Mouse (Mus musculus) MEL-GATA-1-ER (cell line): ENCODE data around the gene Rap1gap2.
"Not testable (repeated sequence)": the region's sequence is repeated elsewhere in the genome, so short reads cannot be mapped to it uniquely, and the experiment has no call there.

Experiments used
- DNase-seq: peaks from one replicate; pipeline ENCODE4 v3.0.0-alpha.2; 2012; ENCODE audit warnings: low read depth; ENCODE audit errors: extremely low read depth

The Rap1gap2 gene

GRCm38 (mm10) chr11:74621974-74622669, 11.4 kb upstream of the Rap1gap2 start:
- DNase-seq: peak; percentile 57

- DNase-seq: no peak
Measured at GRCm38 (mm10) chr11:74619956-74620300, 9.2 kb upstream of the Rap1gap2 start.

- DNase-seq: peak; percentile 35
Measured at GRCm38 (mm10) chr11:74619201-74619955, 8.7 kb upstream of the Rap1gap2 start, which contains the start of gene Ccdc92b. Ccdc92b (plus strand) TSS chr11:74619605.

GRCm38 (mm10) chr11:74615571-74615970, 4.9 kb upstream of the Rap1gap2 start:
- no peak for DNase-seq

GRCm38 (mm10) chr11:74613428-74613827, 2.7 kb upstream of the Rap1gap2 start:
- DNase-seq: no peak

GRCm38 (mm10) chr11:74611437-74611836, 722 bp upstream of the Rap1gap2 start:
- DNase-seq: no peak

- no peak for DNase-seq
Measured at GRCm38 (mm10) chr11:74610068-74610467, 647 bp downstream of the Rap1gap2 start.

- no peak for DNase-seq
Measured at GRCm38 (mm10) chr11:74602286-74602685, 8.4 kb downstream of the Rap1gap2 start.

GRCm38 (mm10) chr11:74597990-74598337, 12.8 kb downstream of the Rap1gap2 start:
- no peak for DNase-seq

- DNase-seq: no peak
Measured at GRCm38 (mm10) chr11:74597283-74597989, 13.3 kb downstream of the Rap1gap2 start.

GRCm38 (mm10) chr11:74592246-74592645, 18.5 kb downstream of the Rap1gap2 start:
- no peak for DNase-seq

GRCm38 (mm10) chr11:74590691-74591090, 20.0 kb downstream of the Rap1gap2 start:
- DNase-seq: no peak

GRCm38 (mm10) chr11:74590239-74590596, 20.5 kb downstream of the Rap1gap2 start:
- no peak for DNase-seq

- DNase-seq: no peak
Measured at GRCm38 (mm10) chr11:74589401-74590238, 21.1 kb downstream of the Rap1gap2 start.

GRCm38 (mm10) chr11:74586401-74586800, 24.3 kb downstream of the Rap1gap2 start:
- DNase-seq: no peak

GRCm38 (mm10) chr11:74584946-74585723, 25.6 kb downstream of the Rap1gap2 start:
- DNase-seq: peak; percentile 39

GRCm38 (mm10) chr11:74583824-74584349, 26.8 kb downstream of the Rap1gap2 start:
- no peak for DNase-seq

- DNase-seq: no peak
Measured at GRCm38 (mm10) chr11:74582464-74582863, 28.3 kb downstream of the Rap1gap2 start.

GRCm38 (mm10) chr11:74581333-74581732, 29.4 kb downstream of the Rap1gap2 start:
- DNase-seq: not testable (repeated sequence)

GRCm38 (mm10) chr11:74577068-74577467, 33.6 kb downstream of the Rap1gap2 start:
- peak; percentile 91 for DNase-seq
